Mouse (Mus musculus) granulocyte monocyte progenitor cell, adult 5-6 weeks (primary cell): Measurements from ENCODE around the gene Golga4. TPM values are rescaled to one million over a fixed set of nuclear protein-coding genes. Genes with fewer than 3 reads are reported as not detected.

Experiments used
- ATAC-seq: replicated peaks from 2 replicates; pipeline ENCODE4 v1.8.0; 2016; ENCODE audit warnings: mild to moderate bottlenecking, moderate TSS enrichment, inconsistent platforms; ENCODE audit not compliant: poor library complexity, severe bottlenecking
- total RNA-seq, 2 experiments: library from RNA; stranded (forward) in 1 of 2; stranded (reverse) in 1 of 2; fragments of 200-712, 200-1000 nt in 1 of 2; fragments of >200 nt in 1 of 2; fragmentation: Nextera tagmentation in 1 of 2; gene quantifications; 2 replicates each; pipeline ENCODE4 v1.2.3; 2014 to 2017

The Golga4 gene
- total RNA-seq, 2 experiments from 2014 or later, result 50.2 to 82.7 TPM

GRCm38 (mm10) chr9:118611958-118612581 lies 106.0 kb downstream of the Golga4 start:
- ATAC-seq, result peak; percentile 85

- no peak for ATAC-seq
Measured at GRCm38 (mm10) chr9:118617237-118617636, 111.2 kb downstream of the Golga4 start.

GRCm38 (mm10) chr9:118618732-118619250 lies 112.7 kb downstream of the Golga4 start:
- ATAC-seq, result no peak

GRCm38 (mm10) chr9:118620807-118621206 lies 114.7 kb downstream of the Golga4 start:
- ATAC-seq, result peak; percentile 71

DNA sequence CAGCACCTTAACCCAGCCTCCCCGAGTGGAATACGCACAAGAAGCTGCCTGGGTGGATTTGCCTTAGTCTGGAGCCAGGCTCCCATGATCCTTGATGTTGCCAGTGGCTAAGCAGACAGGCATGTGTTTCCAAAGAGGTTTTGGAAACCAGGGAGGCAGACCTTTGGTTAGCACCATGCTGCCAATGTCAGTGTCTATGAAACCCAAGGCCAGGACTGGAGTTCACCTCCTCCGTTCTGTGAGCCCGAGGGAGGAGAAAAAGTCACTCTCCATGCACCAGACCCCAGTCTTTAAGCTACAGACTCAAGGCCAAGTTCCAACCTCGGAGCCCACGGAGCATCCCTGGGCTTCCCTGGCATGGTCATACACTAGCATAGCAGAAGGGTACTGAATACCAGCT lies 115.6 kb downstream of the Golga4 start:
- no peak for ATAC-seq

- no peak for ATAC-seq
Measured at GRCm38 (mm10) chr9:118622376-118623166, 116.5 kb downstream of the Golga4 start.

- ATAC-seq, result no peak
Measured at GRCm38 (mm10) chr9:118623483-118623882, 117.4 kb downstream of the Golga4 start.

DNA sequence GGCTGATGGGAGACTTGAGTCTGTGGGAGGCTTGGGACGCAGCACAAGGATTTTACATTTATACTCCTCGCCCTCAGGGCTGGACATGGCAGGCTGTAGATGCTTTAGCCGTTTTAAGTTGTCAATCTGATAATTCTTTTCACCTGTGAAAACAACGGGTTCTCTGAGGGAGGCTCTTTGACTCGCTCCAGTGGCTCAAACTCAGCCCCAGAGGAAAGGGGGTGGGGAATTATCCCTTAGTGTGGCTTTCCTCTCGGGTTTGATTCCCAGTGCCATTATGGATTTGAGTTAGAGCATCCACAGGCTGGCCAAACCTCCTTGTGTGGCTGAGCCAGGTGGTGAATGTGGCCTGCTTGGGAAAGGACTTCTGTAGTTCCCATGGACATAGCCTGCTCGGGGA lies 118.1 kb downstream of the Golga4 start:
- ATAC-seq, result no peak

DNA sequence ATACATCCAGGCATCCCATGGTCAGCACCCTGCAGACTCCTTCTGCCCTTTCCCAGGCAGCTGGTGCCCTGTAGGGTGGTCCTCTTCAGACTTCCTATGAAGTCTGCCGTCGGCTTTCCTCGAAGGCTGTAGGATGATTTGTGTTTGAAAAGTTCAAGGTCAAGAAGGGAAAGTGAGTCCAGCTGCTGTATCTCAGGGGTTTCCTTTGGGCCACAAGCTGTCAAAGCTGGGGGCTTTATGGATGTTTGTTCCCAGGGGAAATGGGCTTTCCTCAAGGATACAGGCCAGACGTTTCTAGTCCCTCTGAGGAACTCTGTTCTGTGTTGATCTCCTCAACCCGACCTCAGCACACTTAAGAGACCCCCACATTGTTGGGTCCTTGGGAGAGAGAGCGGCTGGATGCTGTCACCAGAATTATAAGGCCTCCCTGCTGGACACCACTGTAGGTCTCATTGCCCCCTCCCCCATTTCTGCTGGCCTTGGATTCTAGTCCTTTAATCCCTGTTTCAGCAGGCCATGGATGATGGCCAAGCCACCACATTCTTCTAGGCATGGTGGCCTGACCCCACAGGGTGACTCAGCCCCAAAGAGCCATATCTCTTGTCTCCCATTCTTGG lies 123.8 kb downstream of the Golga4 start:
- no peak for ATAC-seq

Other genes with a start within 250 kb of the Golga4 start
- gene Eomes, start 28.1 kb upstream of the Golga4 start, total RNA-seq (2014; fragmentation: Nextera tagmentation), result not detected in 2 replicates
- not detected in 2 replicates for gene Eomes, start 28.1 kb upstream of the Golga4 start, total RNA-seq (2017)
- 0.19 TPM in 1 of 2 replicates, not detected in the other for gene Itga9, start 100.4 kb downstream of the Golga4 start, total RNA-seq (2014; fragmentation: Nextera tagmentation)
- gene Itga9, start 100.4 kb downstream of the Golga4 start, total RNA-seq (2017), result 0.13 and 0.26 TPM in 2 replicates